Mouse (Mus musculus) MN1 (cell line): Measurements from ENCODE around the gene Uba1.

Experiments used
- DNase-seq: peaks from one replicate; pipeline ENCODE4 v3.0.0-alpha.2; 2016; ENCODE audit warnings: low spot score

Gene Uba1

DNA sequence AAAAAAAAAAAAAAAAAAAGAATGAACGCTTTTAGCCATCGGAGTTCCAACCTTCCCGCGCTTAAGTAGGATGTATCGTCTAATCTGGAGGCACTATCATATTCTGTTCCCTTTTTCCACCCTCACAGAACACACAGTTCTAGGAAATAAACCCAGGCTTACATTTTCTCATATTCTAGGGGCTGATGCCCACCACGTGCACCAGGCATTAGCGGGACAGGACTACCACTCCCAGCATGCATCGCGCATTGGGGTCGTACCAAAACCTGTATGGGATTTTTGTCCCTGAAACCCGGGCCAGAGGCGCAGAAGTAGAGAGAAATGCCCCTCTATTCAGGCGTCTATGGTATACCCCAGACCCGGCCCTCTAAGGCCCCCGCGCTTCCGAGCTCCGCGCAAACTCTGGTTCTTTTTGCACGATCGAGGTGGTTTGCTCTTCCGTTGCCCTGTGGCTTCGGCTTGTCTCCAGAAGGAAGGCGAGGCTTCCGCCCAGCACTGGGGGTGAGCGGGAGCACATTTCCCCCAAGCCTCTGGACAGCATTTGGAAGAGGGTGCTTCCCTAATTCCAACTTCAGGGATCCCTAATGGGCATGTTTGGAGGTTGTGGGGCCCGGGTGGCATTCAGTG, at the start of gene Uba1:
Gene Uba1 (plus strand): TSS at position 301 of the 627 bp plus-strand sequence.
- peak; percentile 93 for DNase-seq

- DNase-seq = no peak
Measured at GRCm38 (mm10) chrX:20608500-20608899, 49.6 kb upstream of the Uba1 start.

GRCm38 (mm10) chrX:20616861-20617175, 41.3 kb upstream of the Uba1 start:
- no peak for DNase-seq

DNA sequence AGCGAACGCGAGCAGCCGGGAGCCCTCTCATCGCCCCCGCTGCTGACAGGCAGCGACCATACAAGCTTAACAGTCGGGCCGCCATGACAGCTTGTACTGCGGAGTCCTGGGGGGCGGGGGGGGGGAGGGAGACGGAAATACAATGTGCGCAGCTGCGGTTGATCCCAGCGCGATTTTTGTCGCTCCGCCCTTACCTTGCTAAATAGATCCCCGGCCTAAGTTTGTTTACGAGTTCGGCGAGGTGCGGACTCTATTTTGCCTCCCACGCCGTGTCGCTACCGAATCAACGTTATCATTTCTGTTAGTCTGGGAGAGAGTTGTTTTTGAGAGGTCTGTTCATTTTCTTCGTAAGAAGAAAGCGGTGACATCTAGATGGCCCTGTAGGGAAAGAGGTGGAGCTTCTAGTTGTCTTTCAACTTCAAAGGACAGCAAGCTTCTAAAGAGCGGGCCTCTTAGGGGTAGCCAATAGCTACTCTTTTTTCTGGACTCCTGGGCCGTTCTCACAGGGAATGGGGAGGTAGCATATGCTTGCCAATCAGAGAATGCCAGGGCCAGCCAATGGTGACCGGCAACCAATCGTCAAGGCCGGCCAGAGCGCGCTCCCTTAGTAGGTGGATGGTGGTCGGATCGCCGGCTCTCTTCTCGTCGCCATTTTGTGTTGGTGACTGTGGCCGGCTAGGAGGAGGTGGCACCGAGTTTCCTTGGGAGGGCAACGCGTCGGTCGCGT, 40.8 kb upstream of the Uba1 start, which contains the start of the genes Rbm10 and Ndufb11:
Gene Rbm10 (plus strand): TSS at position 328 of the 727 bp plus-strand sequence.
Gene Ndufb11 (minus strand): TSS at position 444 of the 727 bp plus-strand sequence.
- peak; percentile 83 for DNase-seq

DNA sequence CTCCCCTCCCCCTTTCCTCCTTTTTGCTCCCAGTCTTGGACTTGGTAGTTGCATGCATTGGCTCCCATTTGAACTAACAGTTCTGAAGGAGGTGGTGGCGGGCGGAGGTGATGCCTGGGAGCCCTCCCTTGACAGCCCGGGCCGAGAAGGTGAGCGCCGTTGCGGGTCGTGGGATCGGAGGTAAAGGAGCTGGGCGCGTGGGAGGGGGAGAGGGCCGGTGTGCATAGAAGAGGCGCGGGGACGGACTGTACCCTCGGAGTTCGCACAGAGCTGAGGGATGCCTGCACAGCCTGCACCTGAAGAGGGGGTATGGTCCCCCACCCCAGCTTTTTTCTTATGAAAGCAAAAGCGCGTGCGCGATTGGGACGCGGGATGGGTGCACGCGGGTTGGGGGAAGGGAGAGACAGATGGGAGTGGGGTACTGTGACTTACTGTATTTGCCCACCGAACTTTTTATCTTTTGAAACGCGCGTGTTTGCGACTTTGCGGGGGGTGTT, 40.2 kb upstream of the Uba1 start:
- no peak for DNase-seq

DNA sequence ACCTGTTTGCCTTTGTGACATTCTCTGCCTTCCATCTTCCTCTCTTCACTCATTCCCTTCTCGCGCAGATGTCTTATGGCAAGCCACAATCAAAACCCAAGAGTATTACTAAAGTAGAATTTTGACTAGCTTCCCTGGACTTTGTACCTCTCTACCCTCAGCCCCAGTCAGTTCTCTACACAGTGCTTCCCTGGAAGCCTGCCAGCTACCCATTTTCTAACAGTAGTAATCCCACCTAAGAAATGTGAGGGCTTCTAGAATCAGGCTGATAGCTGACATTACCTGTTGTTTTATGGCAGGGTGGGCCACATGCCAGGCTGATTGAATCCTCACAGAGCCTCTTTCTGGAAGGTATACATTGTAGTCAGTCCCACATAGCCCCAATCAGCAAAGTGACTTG, 20.0 kb upstream of the Uba1 start:
- DNase-seq = no peak

- no peak for DNase-seq
Measured at GRCm38 (mm10) chrX:20644780-20645179, 13.3 kb upstream of the Uba1 start.

DNA sequence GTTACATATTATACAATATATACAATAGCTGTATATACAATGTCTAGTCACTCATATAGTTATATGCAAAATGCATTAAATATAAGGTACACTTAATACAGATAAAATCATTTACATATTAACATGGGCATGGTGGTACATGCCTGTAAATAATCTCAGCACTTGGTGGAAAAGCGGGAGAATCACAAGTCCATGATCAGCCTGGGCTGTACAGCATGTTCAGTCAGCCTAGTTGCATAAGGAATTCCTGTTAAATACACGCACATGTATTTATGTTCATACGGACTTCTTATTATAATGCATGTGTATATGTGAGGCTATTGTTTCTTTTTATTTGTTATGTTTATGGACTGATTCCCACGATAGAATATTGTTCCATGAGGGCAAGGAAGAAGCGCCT, 533 bp upstream of the Uba1 start:
- DNase-seq = peak; percentile 8

GRCm38 (mm10) chrX:20658891-20659406, 823 bp downstream of the Uba1 start:
- peak; percentile 41 for DNase-seq

DNA sequence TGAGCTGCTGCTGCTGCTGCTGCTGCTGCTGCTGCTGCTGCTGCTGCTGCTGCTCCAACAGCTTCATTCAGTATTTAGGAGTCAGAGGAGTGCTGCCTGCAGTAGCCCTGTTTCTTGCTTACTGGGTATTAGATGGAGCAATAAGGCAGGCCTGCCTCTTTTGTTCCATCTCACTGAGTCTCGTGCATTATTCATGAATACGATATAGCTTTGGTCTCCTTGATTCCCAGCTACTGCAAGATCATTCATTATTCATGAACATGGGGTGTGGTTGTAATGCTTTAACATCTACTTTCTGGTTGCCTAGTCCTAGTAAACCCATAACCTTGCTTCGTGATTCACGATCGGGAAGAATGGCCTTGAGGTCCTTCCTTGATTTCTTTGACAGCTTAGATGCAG, 4.2 kb downstream of the Uba1 start:
- no peak for DNase-seq

DNA sequence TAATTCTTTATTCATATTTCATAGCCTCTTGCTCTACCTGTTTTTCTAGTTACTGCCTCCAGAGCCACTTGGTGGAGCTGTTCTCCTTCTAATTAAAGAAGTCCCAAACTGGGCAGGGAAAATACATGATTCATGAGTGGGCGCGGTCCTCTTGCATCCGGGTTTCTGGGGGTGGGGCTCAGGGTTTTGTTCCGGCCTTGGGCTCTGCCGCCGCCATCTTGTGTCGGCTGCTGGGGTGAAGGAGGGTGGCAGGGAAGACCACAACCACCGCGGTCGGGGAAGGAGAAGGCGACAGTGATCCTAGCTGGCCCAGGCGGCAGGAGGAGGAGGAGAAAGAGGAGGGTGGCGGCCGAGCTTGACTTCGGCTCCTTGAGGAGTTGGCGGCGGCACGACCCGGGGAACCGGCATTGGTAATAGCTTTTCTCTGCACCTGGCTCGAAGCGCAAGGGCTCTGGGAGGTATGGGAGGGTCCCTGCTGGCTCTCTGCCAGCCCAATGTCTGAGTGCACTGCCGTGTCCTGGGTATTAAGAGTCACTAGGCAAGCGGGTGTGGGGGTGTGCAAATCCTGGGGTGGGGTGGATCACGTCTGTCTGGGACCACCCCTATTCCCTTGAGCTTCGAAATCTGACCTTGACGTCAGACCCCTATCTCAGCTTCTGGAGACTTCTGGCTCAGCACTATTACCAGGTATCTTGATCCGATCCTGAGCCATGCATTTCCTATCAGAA, 4.8 kb downstream of the Uba1 start:
- DNase-seq = peak; percentile 96

- peak; percentile 46 for DNase-seq
Measured at GRCm38 (mm10) chrX:20663444-20663790, 5.3 kb downstream of the Uba1 start.

- DNase-seq = peak; percentile 96
Measured at GRCm38 (mm10) chrX:20687519-20688067, 29.5 kb downstream of the Uba1 start, which contains the start of gene Cdk16. Gene Cdk16 (plus strand): TSS chrX:20687954.

DNA sequence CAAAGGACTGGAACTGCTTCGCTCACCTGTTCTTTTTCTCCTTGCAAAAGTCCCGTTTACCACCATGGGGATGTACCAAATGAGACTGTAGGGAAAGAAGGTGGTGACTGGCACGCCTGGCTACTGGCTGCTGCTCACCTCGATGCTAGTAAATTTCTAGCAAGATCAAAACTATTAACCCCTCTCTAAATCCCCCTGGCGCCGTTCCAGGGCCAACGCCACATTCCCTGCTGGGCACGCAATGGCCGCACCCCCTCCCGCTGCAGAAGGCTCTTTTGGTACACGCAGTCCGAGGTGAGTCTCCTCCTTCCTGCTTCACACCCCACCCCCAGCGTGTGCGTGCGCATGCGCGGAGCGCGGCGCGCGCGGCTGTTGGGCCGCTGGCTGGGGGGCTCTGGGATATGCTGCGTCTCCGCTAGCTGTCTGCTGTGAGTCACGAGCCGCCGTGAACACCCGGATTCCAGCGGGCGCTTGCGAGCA, 30.0 kb downstream of the Uba1 start:
- peak; percentile 90 for DNase-seq

GRCm38 (mm10) chrX:20688615-20689014, 30.5 kb downstream of the Uba1 start:
- peak; percentile 82 for DNase-seq

DNA sequence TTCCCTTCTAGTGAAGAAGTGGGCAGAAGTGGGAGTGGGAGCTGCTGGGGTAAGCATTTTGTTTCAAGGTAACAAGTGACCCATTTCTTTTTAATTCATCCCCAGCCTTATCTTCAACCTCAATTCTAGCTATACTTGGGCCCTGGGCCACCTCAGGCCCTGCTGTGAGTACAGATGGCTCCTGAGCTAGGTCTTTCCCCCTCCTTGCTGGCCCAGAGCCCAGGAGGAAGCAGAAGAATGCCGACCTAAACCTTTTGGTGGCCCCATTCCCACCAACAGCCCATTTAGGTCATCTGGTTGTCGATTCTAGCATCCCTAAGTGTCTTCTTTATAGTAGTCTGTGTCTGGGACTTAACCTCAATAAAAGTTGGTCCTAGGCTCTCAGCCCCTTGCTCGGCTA, 33.4 kb downstream of the Uba1 start:
- no peak for DNase-seq

DNA sequence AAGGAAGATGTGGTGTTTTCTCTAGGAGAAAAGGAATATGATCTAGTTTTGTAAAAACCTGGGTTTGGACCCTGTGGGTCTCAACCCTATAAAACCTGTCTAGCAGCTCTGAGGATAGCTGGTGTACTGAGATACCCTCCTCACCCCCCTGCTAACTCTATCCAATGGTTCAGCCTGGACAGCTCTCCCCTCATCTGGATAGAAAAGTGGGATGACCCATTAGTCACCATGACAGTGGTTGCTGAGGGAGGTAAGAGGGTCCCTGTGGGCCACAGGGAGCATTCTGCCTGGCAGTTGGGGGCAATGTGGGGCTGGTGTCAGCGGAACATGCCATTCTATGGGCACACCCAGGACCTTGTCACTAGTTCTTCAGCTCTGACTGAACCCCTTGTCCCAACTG, 34.5 kb downstream of the Uba1 start:
- no peak for DNase-seq

DNA sequence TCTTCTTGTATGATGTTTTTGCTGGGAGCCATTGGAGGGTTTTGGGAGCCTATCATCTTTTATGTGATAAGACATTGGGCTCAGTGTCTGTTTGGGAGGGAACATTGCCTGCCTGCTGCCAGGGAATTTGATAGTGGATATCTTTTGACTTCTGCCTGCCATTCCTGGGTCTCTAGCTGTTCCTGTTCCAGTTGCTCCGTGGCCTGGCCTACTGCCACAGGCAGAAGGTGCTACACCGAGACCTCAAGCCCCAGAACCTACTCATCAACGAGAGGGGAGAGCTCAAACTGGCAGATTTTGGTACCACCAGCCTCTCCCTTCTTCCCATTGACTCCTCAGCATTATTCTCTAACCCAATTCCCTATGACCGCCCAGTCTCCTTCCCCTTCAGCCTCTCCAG, 37.7 kb downstream of the Uba1 start:
- DNase-seq = no peak

GRCm38 (mm10) chrX:20703741-20704290, 45.7 kb downstream of the Uba1 start, which contains the start of gene Usp11:
Gene Usp11 (plus strand): TSS chrX:20703906.
- no peak for DNase-seq

GRCm38 (mm10) chrX:20704295-20705082, 46.4 kb downstream of the Uba1 start:
- DNase-seq = peak; percentile 90

- no peak for DNase-seq
Measured at GRCm38 (mm10) chrX:20705083-20705402, 46.9 kb downstream of the Uba1 start.
